Mouse (Mus musculus) lung, adult 2 months (tissue): ENCODE measurements around the gene Bloc1s1. TPM values are rescaled to one million over a fixed set of nuclear protein-coding genes. Genes with fewer than 3 reads are reported as not detected.
A peak's percentile ranks its signal among the peaks of the same experiment; 100 is the strongest.

Source experiments
- DNase-seq: peaks from one replicate; pipeline ENCODE4 v3.0.0; 2022
- H3K4me1 ChIP-seq: fragments of 200-500 bp; 2 replicates; pipeline ENCODE4 v1.6.1; 2011; ENCODE audit warnings: low read length; ENCODE audit not compliant: control insufficient read depth, insufficient read depth
- H3K4me3 ChIP-seq: fragments of 200-500 bp; replicated peaks from 2 replicates; pipeline ENCODE3; 2011; ENCODE audit warnings: low read depth, mild to moderate bottlenecking, control low read depth, low read length; ENCODE audit errors: extremely low read depth
- CTCF ChIP-seq: fragments of 200-500 bp; IDR thresholded peaks from 2 replicates; pipeline ENCODE4 v1.5.1; 2011; ENCODE audit warnings: mild to moderate bottlenecking, low read length, control low read depth; ENCODE audit not compliant: insufficient read depth
- POLR2A ChIP-seq: fragments of 200-500 bp; IDR thresholded peaks from 2 replicates; pipeline ENCODE4 v1.6.1; 2011; ENCODE audit warnings: low read depth, mild to moderate bottlenecking, control low read depth, low read length, borderline replicate concordance; ENCODE audit errors: extremely low read depth
- WGBS: fragments of 180-500 bp; shearing (Covaris S2); methylation state at CpG from one replicate; pipeline ENCODE4 v1.1.7; 2018; 5-methylcytosine and 5-hydroxymethylcytosine counted together
- polyA plus RNA-seq: library from polyadenylated mRNA; depleted of rRNA; stranded (reverse); fragments of >200 nt; gene quantifications from 2 replicates; pipeline ENCODE4 v1.2.3, GENCODE M21; 2012

The Bloc1s1 gene
- polyA plus RNA-seq, 1 experiment, result 171 TPM

- Histone ChIP-seq H3K4me1 (no peaks in the 10 kb centered on the region; the same call in 1 of the 2 replicates), H3K4me3 (no peak overlapping the region)
- no peak for DNase-seq
- 77% methylated on average over 6 of the region's 6 CpGs for WGBS
- TF ChIP-seq POLR2A (no peak), CTCF (no peak)
Observed at GRCm38 (mm10) chr10:128899759-128900490, 23.9 kb downstream of the Bloc1s1 start.

GRCm38 (mm10) chr10:128897501-128897900, 26.3 kb downstream of the Bloc1s1 start:
- no peak overlapping the region for H3K4me3 ChIP-seq
- DNase-seq, result no peak
- no peaks in the 10 kb centered on the region; the same call in 1 of the 2 replicates for H3K4me1 ChIP-seq
- TF ChIP-seq POLR2A (no peak), CTCF (no peak)
- 6% methylated on average over 1 of the region's 1 CpGs for WGBS

- H3K4me3 ChIP-seq, result no peak overlapping the region
- TF ChIP-seq CTCF (no peak), POLR2A (no peak)
- no peaks in the 10 kb centered on the region; the same call in 1 of the 2 replicates for H3K4me1 ChIP-seq
- DNase-seq, result no peak
- WGBS, result 40% methylated on average over 1 of the region's 1 CpGs
Observed at GRCm38 (mm10) chr10:128896807-128897206, 27.0 kb downstream of the Bloc1s1 start.

- Histone ChIP-seq H3K4me1 (no peaks in the 10 kb centered on the region; the same call in 1 of the 2 replicates), H3K4me3 (no peak overlapping the region)
- 10% methylated on average over 17 of the region's 17 CpGs for WGBS
- DNase-seq, result no peak
- TF ChIP-seq CTCF (no peak), POLR2A (no peak)
Observed at GRCm38 (mm10) chr10:128895952-128896693, 27.7 kb downstream of the Bloc1s1 start.

- DNase-seq, result peak; percentile 58
- no peak overlapping the region for H3K4me3 ChIP-seq
- TF ChIP-seq POLR2A (no peak), CTCF (peak; percentile 10; the same call in 1 of the 2 replicates)
- WGBS, result under 1% methylated on average over 9 of the region's 9 CpGs
- H3K4me1 ChIP-seq, result peaks cover 4% of the 10 kb centered on the region
Observed at GRCm38 (mm10) chr10:128895437-128895836, 28.4 kb downstream of the Bloc1s1 start.

- WGBS, result 7% methylated on average over 9 of the region's 9 CpGs
- TF ChIP-seq POLR2A, result no peak
- peaks cover 6% of the 10 kb centered on the region; the same call in 1 of the 2 replicates for H3K4me1 ChIP-seq
- no peak for DNase-seq
- peak overlapping the region; percentile 48 for H3K4me3 ChIP-seq
Observed at GRCm38 (mm10) chr10:128892246-128892645, 31.6 kb downstream of the Bloc1s1 start.

GRCm38 (mm10) chr10:128891296-128892094, 32.3 kb downstream of the Bloc1s1 start, which contains the start of gene Gdf11:
Gdf11 (minus strand) TSS chr10:128891718.
- no peak for TF ChIP-seq CTCF
- TF ChIP-seq POLR2A, result no peak
- WGBS, result under 1% methylated on average over 55 of the region's 89 CpGs
- DNase-seq, result peak; percentile 36
- peaks cover 6% of the 10 kb centered on the region; the same call in 1 of the 2 replicates for H3K4me1 ChIP-seq
- peak within 1 kb of the TSS; percentile 50 for H3K4me3 ChIP-seq

GRCm38 (mm10) chr10:128890383-128891295, 33.2 kb downstream of the Bloc1s1 start:
- H3K4me3 ChIP-seq, result peak overlapping the region; percentile 50
- 4% methylated on average over 40 of the region's 40 CpGs for WGBS
- TF ChIP-seq POLR2A (no peak), CTCF (no peak)
- H3K4me1 ChIP-seq, result peaks cover 6% of the 10 kb centered on the region; the same call in 1 of the 2 replicates
- DNase-seq, result no peak
